Mouse (Mus musculus): Measurements from ENCODE around the gene Tspan17. TPM values are rescaled to one million over a fixed set of nuclear protein-coding genes. Genes with fewer than 3 reads are reported as not detected.

Gene Tspan17
- polyA plus RNA-seq, 1 experiment, result 29.9 TPM

- no peak overlapping the region for H3K27ac ChIP-seq (ENCODE audit: insufficient read depth, low read length)
- no peak overlapping the region for H3K4me3 ChIP-seq (ENCODE audit: insufficient read depth, low read length)
- H3K4me1 ChIP-seq (ENCODE audit: control insufficient read depth, insufficient read depth, low read length), result no peaks in the 10 kb centered on the region
- TF ChIP-seq POLR2A (IDR thresholded peaks at IDR 0.05; ENCODE audit: low read depth, low read length), result no peak
- no peak for TF ChIP-seq CTCF (IDR thresholded peaks at IDR 0.05; ENCODE audit: borderline replicate concordance, insufficient read depth, low read length)
Observed at GRCm38 (mm10) chr13:54824111-54824931, 35.1 kb downstream of the Tspan17 start.

- Histone ChIP-seq H3K4me1 (ENCODE audit: control insufficient read depth, insufficient read depth, low read length) (no peaks in the 10 kb centered on the region), H3K4me3 (ENCODE audit: insufficient read depth, low read length) (no peak overlapping the region), H3K27ac (ENCODE audit: insufficient read depth, low read length) (no peak overlapping the region)
- TF ChIP-seq CTCF (IDR thresholded peaks at IDR 0.05; ENCODE audit: borderline replicate concordance, insufficient read depth, low read length) (no peak), POLR2A (IDR thresholded peaks at IDR 0.05; ENCODE audit: low read depth, low read length) (no peak)
Observed at GRCm38 (mm10) chr13:54827992-54828391, 38.8 kb downstream of the Tspan17 start.

- H3K4me3 ChIP-seq (ENCODE audit: insufficient read depth, low read length), result no peak overlapping the region
- TF ChIP-seq CTCF (IDR thresholded peaks at IDR 0.05; ENCODE audit: borderline replicate concordance, insufficient read depth, low read length) (no peak), POLR2A (IDR thresholded peaks at IDR 0.05; ENCODE audit: low read depth, low read length) (no peak)
- no peak overlapping the region for H3K27ac ChIP-seq (ENCODE audit: insufficient read depth, low read length)
- no peaks in the 10 kb centered on the region for H3K4me1 ChIP-seq (ENCODE audit: control insufficient read depth, insufficient read depth, low read length)
Observed at GRCm38 (mm10) chr13:54828508-54828907, 39.3 kb downstream of the Tspan17 start.

- TF ChIP-seq POLR2A (IDR thresholded peaks at IDR 0.05; ENCODE audit: low read depth, low read length), result no peak
- TF ChIP-seq CTCF (IDR thresholded peaks at IDR 0.05; ENCODE audit: borderline replicate concordance, insufficient read depth, low read length), result no peak
- Histone ChIP-seq H3K27ac (ENCODE audit: insufficient read depth, low read length) (no peak overlapping the region), H3K4me1 (ENCODE audit: control insufficient read depth, insufficient read depth, low read length) (no peaks in the 10 kb centered on the region), H3K4me3 (ENCODE audit: insufficient read depth, low read length) (no peak overlapping the region)
Observed at GRCm38 (mm10) chr13:54829450-54829849, 40.3 kb downstream of the Tspan17 start.

- no peak overlapping the region for H3K4me3 ChIP-seq (ENCODE audit: insufficient read depth, low read length)
- H3K27ac ChIP-seq (ENCODE audit: insufficient read depth, low read length), result no peak overlapping the region
- H3K4me1 ChIP-seq (ENCODE audit: control insufficient read depth, insufficient read depth, low read length), result no peaks in the 10 kb centered on the region
- no peak for TF ChIP-seq POLR2A (IDR thresholded peaks at IDR 0.05; ENCODE audit: low read depth, low read length)
- TF ChIP-seq CTCF (IDR thresholded peaks at IDR 0.05; ENCODE audit: borderline replicate concordance, insufficient read depth, low read length), result no peak
Observed at GRCm38 (mm10) chr13:54836351-54837030, 47.3 kb downstream of the Tspan17 start.

GRCm38 (mm10) chr13:54837061-54837460 lies 47.9 kb downstream of the Tspan17 start:
- Histone ChIP-seq H3K27ac (ENCODE audit: insufficient read depth, low read length) (no peak overlapping the region), H3K4me3 (ENCODE audit: insufficient read depth, low read length) (no peak overlapping the region), H3K4me1 (ENCODE audit: control insufficient read depth, insufficient read depth, low read length) (no peaks in the 10 kb centered on the region)
- no peak for TF ChIP-seq CTCF (IDR thresholded peaks at IDR 0.05; ENCODE audit: borderline replicate concordance, insufficient read depth, low read length)
- no peak for TF ChIP-seq POLR2A (IDR thresholded peaks at IDR 0.05; ENCODE audit: low read depth, low read length)

- Histone ChIP-seq H3K4me1 (ENCODE audit: control insufficient read depth, insufficient read depth, low read length) (no peaks in the 10 kb centered on the region), H3K4me3 (ENCODE audit: insufficient read depth, low read length) (no peak overlapping the region), H3K27ac (ENCODE audit: insufficient read depth, low read length) (no peak overlapping the region)
- no peak for TF ChIP-seq POLR2A (IDR thresholded peaks at IDR 0.05; ENCODE audit: low read depth, low read length)
- no peak for TF ChIP-seq CTCF (IDR thresholded peaks at IDR 0.05; ENCODE audit: borderline replicate concordance, insufficient read depth, low read length)
Observed at GRCm38 (mm10) chr13:54837471-54837889, 48.3 kb downstream of the Tspan17 start.

- Histone ChIP-seq H3K4me1 (ENCODE audit: control insufficient read depth, insufficient read depth, low read length) (no peaks in the 10 kb centered on the region), H3K4me3 (ENCODE audit: insufficient read depth, low read length) (no peak overlapping the region), H3K27ac (ENCODE audit: insufficient read depth, low read length) (no peak overlapping the region)
- TF ChIP-seq CTCF (IDR thresholded peaks at IDR 0.05; ENCODE audit: borderline replicate concordance, insufficient read depth, low read length) (no peak), POLR2A (IDR thresholded peaks at IDR 0.05; ENCODE audit: low read depth, low read length) (no peak)
Observed at GRCm38 (mm10) chr13:54838540-54838939, 49.4 kb downstream of the Tspan17 start.

GRCm38 (mm10) chr13:54839211-54839610 lies 50.0 kb downstream of the Tspan17 start:
- Histone ChIP-seq H3K4me1 (ENCODE audit: control insufficient read depth, insufficient read depth, low read length) (no peaks in the 10 kb centered on the region), H3K4me3 (ENCODE audit: insufficient read depth, low read length) (no peak overlapping the region), H3K27ac (ENCODE audit: insufficient read depth, low read length) (no peak overlapping the region)
- TF ChIP-seq POLR2A (IDR thresholded peaks at IDR 0.05; ENCODE audit: low read depth, low read length) (no peak), CTCF (IDR thresholded peaks at IDR 0.05; ENCODE audit: borderline replicate concordance, insufficient read depth, low read length) (no peak)

- Histone ChIP-seq H3K27ac (ENCODE audit: insufficient read depth, low read length) (no peak overlapping the region), H3K4me3 (ENCODE audit: insufficient read depth, low read length) (no peak overlapping the region), H3K4me1 (ENCODE audit: control insufficient read depth, insufficient read depth, low read length) (no peaks in the 10 kb centered on the region)
- TF ChIP-seq CTCF (IDR thresholded peaks at IDR 0.05; ENCODE audit: borderline replicate concordance, insufficient read depth, low read length), result no peak
- TF ChIP-seq POLR2A (IDR thresholded peaks at IDR 0.05; ENCODE audit: low read depth, low read length), result no peak
Observed at GRCm38 (mm10) chr13:54844579-54844978, 55.4 kb downstream of the Tspan17 start.

Other genes starting within 250 kb of the Tspan17 start
- gene 4833439L19Rik, start 223.9 kb upstream of the Tspan17 start, polyA plus RNA-seq (2011; ENCODE audit: insufficient read length, low read depth, missing spikeins), result 73.4 and 74.2 TPM in 2 replicates
- 12.2 and 13.2 TPM in 2 replicates for gene Arl10, start 214.4 kb upstream of the Tspan17 start, polyA plus RNA-seq (2011; ENCODE audit: insufficient read length, low read depth, missing spikeins)
- 28.9 and 36.4 TPM in 2 replicates for gene Nop16, start 199.3 kb upstream of the Tspan17 start, polyA plus RNA-seq (2011; ENCODE audit: insufficient read length, low read depth, missing spikeins)
- gene Higd2a, start 199.2 kb upstream of the Tspan17 start, polyA plus RNA-seq (2011; ENCODE audit: insufficient read length, low read depth, missing spikeins), result 79.3 and 118 TPM in 2 replicates
- gene Cltb, start 178.0 kb upstream of the Tspan17 start, polyA plus RNA-seq (2011; ENCODE audit: insufficient read length, low read depth, missing spikeins), result 44.8 and 56.1 TPM in 2 replicates
- 88.6 and 90.5 TPM in 2 replicates for gene Faf2, start 167.6 kb upstream of the Tspan17 start, polyA plus RNA-seq (2011; ENCODE audit: insufficient read length, low read depth, missing spikeins)
- gene Rnf44, start 95.5 kb upstream of the Tspan17 start, polyA plus RNA-seq (2011; ENCODE audit: insufficient read length, low read depth, missing spikeins), result 39.2 and 39.4 TPM in 2 replicates
- not detected in 2 replicates for gene Cdhr2, start 87.9 kb upstream of the Tspan17 start, polyA plus RNA-seq (2011; ENCODE audit: insufficient read length, low read depth, missing spikeins)
- gene Gprin1, start 39.5 kb upstream of the Tspan17 start, polyA plus RNA-seq (2011; ENCODE audit: insufficient read length, low read depth, missing spikeins), result 0.42 and 0.61 TPM in 2 replicates
- gene Sncb, start 22.8 kb upstream of the Tspan17 start, polyA plus RNA-seq (2011; ENCODE audit: insufficient read length, low read depth, missing spikeins), result not detected in 2 replicates
- not detected in 2 replicates for gene Eif4e1b, start 5.4 kb upstream of the Tspan17 start, polyA plus RNA-seq (2011; ENCODE audit: insufficient read length, low read depth, missing spikeins)
- 2.5 and 2.9 TPM in 2 replicates for gene Unc5a, start 160.0 kb downstream of the Tspan17 start, polyA plus RNA-seq (2011; ENCODE audit: insufficient read length, low read depth, missing spikeins)
- gene Hk3, start 232.0 kb downstream of the Tspan17 start, polyA plus RNA-seq (2011; ENCODE audit: insufficient read length, low read depth, missing spikeins), result 0.47 TPM in 1 of 2 replicates, not detected in the other

Data from embryonic fibroblast, embryonic 13.5 days (primary cell).